Mouse (Mus musculus): Measurements from ENCODE around the gene Nat14. TPM values are rescaled to one million over a fixed set of nuclear protein-coding genes. Genes with fewer than 3 reads are reported as not detected.

The Nat14 gene
- polyA plus RNA-seq, 1 experiment = 27.3 TPM

GRCm38 (mm10) chr7:4920976-4921823, 628 bp upstream of the Nat14 start:
- DNase-seq (ENCODE audit: low read depth) = no peak
- no peak for TF ChIP-seq POLR2A (IDR thresholded peaks at IDR 0.05; ENCODE audit: borderline replicate concordance, extremely low read depth, insufficient read depth, insufficient read length, poor library complexity, severe bottlenecking)
- no peak for TF ChIP-seq CTCF (IDR thresholded peaks at IDR 0.05; ENCODE audit: borderline replicate concordance, extremely low read depth, insufficient read depth, insufficient read length)

GRCm38 (mm10) chr7:4922508-4922907, 680 bp downstream of the Nat14 start:
- DNase-seq (ENCODE audit: low read depth) = peak; percentile 98
- no peak for TF ChIP-seq CTCF (IDR thresholded peaks at IDR 0.05; ENCODE audit: borderline replicate concordance, extremely low read depth, insufficient read depth, insufficient read length)
- TF ChIP-seq POLR2A (IDR thresholded peaks at IDR 0.05; ENCODE audit: borderline replicate concordance, extremely low read depth, insufficient read depth, insufficient read length, poor library complexity, severe bottlenecking) = 0 out of 2 replicates have a peak, but pooled peaks have one; percentile 25

DNA sequence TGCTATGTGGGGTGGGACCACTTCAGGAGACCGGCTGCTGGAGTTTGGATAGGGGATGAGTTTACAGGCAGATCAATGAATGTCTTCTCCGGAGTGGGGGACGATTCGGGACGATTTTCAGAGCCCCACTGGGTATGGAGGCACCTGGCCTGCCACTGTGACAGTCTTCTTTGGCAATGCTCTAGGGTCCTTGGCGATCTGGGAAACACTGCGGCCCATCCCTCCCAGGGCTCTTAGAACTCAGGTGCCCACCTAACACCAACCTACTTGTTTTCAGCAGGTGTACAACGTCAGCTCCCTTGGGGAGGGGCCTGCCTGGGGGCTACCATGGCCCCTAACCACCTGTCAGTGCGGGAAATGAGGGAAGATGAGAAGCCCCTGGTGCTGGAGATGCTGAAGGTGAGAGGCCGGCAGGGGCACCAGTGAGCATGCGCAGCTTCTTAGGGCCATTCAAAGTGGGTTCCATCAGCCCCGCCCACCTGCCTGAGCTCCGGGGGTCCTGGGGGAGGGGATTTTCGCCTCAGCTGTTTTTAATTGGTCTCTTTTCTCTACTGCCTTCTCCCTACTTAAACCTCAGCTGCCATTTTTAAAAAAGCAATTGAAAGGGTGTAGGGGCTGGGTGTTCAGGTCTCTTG, 1.2 kb downstream of the Nat14 start:
- DNase-seq (ENCODE audit: low read depth) = peak; percentile 97
- TF ChIP-seq CTCF (IDR thresholded peaks at IDR 0.05; ENCODE audit: borderline replicate concordance, extremely low read depth, insufficient read depth, insufficient read length) (peak; percentile 51; the same call in 1 of the 2 replicates), POLR2A (IDR thresholded peaks at IDR 0.05; ENCODE audit: borderline replicate concordance, extremely low read depth, insufficient read depth, insufficient read length, poor library complexity, severe bottlenecking) (no peak)

DNA sequence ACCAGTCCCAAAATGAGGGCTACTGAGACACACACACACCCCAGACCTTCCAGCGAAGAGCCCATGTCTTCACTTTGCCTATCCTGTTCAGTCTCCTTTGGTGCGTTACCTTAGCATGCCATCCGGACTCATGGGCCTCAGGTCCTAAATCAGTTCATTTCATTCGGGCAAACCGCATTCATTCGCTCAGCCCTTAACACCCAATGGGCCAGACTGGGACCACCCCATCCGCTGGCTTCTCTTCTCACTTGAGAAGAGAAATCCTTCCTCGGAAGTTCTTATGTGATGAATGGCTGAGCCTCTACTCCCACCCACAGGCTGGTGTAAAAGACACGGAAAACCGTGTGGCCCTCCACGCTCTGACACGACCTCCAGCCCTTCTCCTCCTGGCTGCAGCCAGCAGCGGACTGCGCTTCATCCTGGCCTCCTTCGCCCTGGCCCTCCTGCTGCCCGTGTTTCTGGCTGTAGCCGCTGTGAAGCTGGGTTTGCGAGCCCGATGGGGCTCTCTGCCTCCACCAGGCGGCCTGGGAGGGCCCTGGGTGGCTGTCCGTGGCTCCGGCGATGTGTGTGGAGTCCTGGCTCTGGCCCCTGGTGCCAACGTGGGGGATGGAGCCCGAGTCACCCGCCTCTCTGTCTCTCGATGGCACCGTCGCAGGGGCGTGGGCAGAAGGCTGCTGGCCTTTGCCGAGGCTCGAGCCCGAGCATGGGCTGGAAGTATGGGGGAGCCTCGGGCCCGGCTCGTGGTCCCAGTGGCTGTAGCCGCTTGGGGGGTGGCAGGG, 1.9 kb downstream of the Nat14 start:
- DNase-seq (ENCODE audit: low read depth) = peak; percentile 63
- TF ChIP-seq POLR2A (IDR thresholded peaks at IDR 0.05; ENCODE audit: borderline replicate concordance, extremely low read depth, insufficient read depth, insufficient read length, poor library complexity, severe bottlenecking) (no peak), CTCF (IDR thresholded peaks at IDR 0.05; ENCODE audit: borderline replicate concordance, extremely low read depth, insufficient read depth, insufficient read length) (peak; percentile 40; the same call in 1 of the 2 replicates)

DNA sequence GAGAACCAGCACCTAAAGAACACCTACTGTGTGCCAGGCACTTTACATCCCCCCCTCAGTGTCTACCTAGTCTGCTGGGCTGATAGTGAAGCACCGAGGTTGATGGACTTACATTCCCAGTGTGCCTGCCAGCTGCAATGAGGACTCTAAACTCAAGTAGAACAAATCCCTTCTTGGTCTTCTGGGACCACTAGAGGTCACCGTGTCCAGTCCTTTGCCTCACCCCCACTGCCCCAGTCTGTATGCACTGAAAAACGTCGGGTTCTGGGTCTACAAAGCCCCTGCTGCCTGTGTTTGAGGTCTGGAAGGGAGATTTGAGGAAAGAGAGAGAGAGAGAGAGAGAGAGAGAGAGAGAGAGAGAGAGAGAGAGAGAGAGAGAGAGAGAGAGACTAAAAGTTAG, 2.7 kb downstream of the Nat14 start:
- TF ChIP-seq CTCF (IDR thresholded peaks at IDR 0.05; ENCODE audit: borderline replicate concordance, extremely low read depth, insufficient read depth, insufficient read length) (no peak), POLR2A (IDR thresholded peaks at IDR 0.05; ENCODE audit: borderline replicate concordance, extremely low read depth, insufficient read depth, insufficient read length, poor library complexity, severe bottlenecking) (no peak)
- DNase-seq (ENCODE audit: low read depth) = peak; percentile 50

DNA sequence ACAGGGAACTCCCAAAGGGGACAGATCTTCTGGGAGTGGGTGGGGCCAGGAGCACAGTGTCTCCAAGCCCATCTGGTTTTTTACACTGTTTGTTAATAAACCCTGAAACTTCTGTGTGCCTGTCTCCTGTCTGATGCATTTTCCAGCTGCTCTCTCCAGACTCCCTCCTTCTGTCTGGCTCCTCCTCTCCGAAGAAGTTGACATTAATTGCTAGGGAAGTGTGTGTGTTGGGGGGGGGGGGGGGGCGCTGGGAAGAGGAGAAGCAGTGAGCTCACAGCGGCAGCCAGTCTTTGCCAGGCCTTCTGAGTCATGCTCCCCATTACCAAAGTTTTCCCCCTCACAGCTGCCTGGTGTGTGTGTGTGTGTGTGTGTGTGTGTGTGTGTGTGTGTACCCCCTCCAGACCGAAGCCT, 3.1 kb downstream of the Nat14 start:
- TF ChIP-seq POLR2A (IDR thresholded peaks at IDR 0.05; ENCODE audit: borderline replicate concordance, extremely low read depth, insufficient read depth, insufficient read length, poor library complexity, severe bottlenecking) (no peak), CTCF (IDR thresholded peaks at IDR 0.05; ENCODE audit: borderline replicate concordance, extremely low read depth, insufficient read depth, insufficient read length) (no peak)
- peak; percentile 81 for DNase-seq (ENCODE audit: low read depth)

- TF ChIP-seq CTCF (IDR thresholded peaks at IDR 0.05; ENCODE audit: borderline replicate concordance, extremely low read depth, insufficient read depth, insufficient read length) (no peak), POLR2A (IDR thresholded peaks at IDR 0.05; ENCODE audit: borderline replicate concordance, extremely low read depth, insufficient read depth, insufficient read length, poor library complexity, severe bottlenecking) (no peak)
- DNase-seq (ENCODE audit: low read depth) = peak; percentile 66
Measured at GRCm38 (mm10) chr7:4925441-4926381, 3.9 kb downstream of the Nat14 start, which contains the start of gene Ssc5d. Ssc5d (plus strand) TSS chr7:4925785.

GRCm38 (mm10) chr7:4926849-4927248, 5.0 kb downstream of the Nat14 start:
- no peak for TF ChIP-seq POLR2A (IDR thresholded peaks at IDR 0.05; ENCODE audit: borderline replicate concordance, extremely low read depth, insufficient read depth, insufficient read length, poor library complexity, severe bottlenecking)
- TF ChIP-seq CTCF (IDR thresholded peaks at IDR 0.05; ENCODE audit: borderline replicate concordance, extremely low read depth, insufficient read depth, insufficient read length) = no peak
- no peak for DNase-seq (ENCODE audit: low read depth)

GRCm38 (mm10) chr7:4927711-4928110, 5.9 kb downstream of the Nat14 start:
- no peak for DNase-seq (ENCODE audit: low read depth)
- no peak for TF ChIP-seq POLR2A (IDR thresholded peaks at IDR 0.05; ENCODE audit: borderline replicate concordance, extremely low read depth, insufficient read depth, insufficient read length, poor library complexity, severe bottlenecking)
- no peak for TF ChIP-seq CTCF (IDR thresholded peaks at IDR 0.05; ENCODE audit: borderline replicate concordance, extremely low read depth, insufficient read depth, insufficient read length)

DNA sequence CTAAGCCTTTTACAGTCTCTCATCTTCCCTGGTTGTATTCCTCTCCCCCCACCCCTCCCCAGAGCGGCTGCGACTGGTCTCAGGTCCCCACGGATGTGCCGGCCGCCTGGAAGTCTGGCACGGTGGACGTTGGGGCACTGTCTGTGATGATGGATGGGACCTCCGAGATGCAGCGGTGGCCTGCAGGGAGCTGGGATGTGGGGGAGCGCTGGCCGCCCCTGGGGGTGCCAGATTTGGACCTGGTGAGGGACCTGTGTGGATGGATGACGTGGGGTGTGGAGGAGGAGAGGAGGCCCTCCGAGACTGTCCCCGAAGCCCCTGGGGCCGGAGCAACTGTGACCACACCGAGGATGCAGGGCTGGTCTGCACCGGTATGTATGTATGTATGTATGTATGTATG, 6.5 kb downstream of the Nat14 start:
- TF ChIP-seq CTCF (IDR thresholded peaks at IDR 0.05; ENCODE audit: borderline replicate concordance, extremely low read depth, insufficient read depth, insufficient read length) (no peak), POLR2A (IDR thresholded peaks at IDR 0.05; ENCODE audit: borderline replicate concordance, extremely low read depth, insufficient read depth, insufficient read length, poor library complexity, severe bottlenecking) (no peak)
- DNase-seq (ENCODE audit: low read depth) = no peak

Data from brain, embryonic 14.5 days (tissue).